Mouse (Mus musculus) testis, postnatal 14 days (tissue): Measurements from ENCODE around the gene Ppm1d.
A peak's percentile ranks its signal among the peaks of the same experiment; 100 is the strongest.

Source experiments
- DNase-seq: peaks from one replicate; pipeline ENCODE4 v3.0.0; 2021; ENCODE audit warnings: low spot score

The Ppm1d gene

DNA sequence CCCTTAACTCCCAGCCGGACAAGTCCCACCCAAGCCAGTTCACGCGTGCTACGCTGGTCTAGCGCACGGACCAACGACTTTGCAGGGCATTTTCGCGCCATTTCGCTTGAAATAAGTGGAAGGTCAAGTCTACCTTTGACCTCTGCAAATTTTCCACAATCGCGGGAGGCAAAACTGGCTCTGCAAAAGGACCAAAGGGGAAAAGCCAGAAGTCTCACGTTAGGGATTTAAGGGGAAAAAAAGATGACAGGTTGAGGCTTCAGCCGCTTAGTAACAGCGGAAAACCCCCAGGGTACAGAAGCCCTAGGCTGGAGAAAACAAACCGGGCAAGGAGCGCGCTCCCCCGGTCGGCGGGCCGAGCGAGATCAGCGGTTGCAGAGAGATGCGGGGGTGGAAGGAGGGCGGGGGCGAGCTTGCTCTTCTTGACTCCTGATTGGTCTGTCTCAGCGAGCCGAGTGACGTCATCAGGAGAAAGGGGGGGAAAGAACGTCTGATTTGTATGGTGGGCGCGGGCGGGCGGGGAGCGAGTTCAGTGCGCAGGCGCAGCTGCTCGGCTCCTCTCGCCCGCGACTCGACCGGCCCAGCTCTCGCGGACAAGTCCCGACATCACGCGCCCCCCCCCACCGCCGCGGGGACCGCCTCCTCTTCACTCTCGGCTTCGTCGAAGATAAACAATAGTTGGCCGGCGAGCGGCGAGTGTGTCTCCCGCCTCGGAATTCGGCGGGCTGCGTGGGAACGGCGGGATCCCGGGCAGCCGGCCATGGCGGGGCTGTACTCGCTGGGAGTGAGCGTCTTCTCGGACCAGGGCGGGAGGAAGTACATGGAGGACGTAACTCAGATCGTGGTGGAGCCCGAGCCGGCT lies at the start of gene Ppm1d:
Gene Ppm1d, plus strand, starts transcription at position 532 of the 862 bp plus-strand sequence.
- peak; percentile 98 for DNase-seq

DNA sequence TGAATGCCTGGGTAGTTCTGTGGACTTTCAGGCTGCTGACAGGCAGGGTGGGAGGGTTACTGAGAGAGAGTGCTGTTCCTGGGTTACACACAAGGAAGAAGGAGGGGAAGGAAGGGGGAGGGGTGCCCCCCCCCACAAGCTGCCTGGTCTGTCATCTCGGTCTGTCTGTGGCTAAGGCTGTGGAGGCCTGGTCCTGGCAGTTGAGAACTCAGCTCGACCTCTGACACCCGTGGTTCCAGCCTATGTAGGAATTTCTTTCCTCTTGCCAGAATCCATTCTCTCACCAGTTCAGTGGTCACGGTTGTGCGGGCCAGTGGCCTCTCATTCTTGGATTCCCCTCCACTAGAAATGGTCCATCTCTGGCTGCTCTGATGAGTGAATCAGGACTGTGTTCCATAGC lies 46.4 kb upstream of the Ppm1d start:
- no peak for DNase-seq

DNA sequence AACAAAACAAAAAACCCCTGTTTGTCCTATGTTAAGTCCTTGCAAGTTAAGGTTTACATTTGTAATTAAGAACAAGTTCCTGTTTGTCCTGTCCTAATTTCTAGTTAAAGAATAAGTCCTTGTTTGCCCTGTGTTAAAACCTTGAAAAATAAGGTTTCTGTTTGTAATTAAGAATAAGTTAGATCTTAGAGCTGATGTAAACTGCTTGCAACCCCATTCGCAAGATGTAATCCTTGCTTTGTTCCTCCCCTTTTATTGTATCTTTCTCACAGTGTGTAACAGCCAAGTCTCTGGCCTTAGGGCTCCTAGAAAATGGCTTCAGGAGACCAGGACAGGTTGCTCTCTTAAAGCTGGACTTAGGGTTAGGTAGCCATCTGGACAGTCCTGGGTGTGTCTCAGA lies 43.7 kb upstream of the Ppm1d start:
- no peak for DNase-seq

DNA sequence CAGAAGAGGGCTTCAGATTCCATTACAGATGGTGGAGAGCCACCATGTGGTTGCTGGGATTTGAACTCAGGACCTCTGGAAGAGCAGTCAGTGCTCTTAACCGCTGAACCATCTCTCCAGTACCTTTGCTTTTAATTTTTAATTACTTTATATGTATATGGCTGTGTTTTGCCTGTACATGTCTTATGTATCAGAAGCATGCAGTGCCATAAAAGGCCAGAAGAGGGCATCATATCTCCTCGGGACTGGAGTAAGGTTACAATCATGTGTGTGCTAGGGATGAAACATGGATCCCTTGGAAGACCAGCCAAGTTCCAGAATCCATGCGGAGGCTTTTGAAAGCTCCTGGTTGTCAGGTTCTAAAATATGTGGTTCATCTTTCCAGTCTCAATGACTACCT lies 40.4 kb upstream of the Ppm1d start:
- peak; percentile 54 for DNase-seq

DNA sequence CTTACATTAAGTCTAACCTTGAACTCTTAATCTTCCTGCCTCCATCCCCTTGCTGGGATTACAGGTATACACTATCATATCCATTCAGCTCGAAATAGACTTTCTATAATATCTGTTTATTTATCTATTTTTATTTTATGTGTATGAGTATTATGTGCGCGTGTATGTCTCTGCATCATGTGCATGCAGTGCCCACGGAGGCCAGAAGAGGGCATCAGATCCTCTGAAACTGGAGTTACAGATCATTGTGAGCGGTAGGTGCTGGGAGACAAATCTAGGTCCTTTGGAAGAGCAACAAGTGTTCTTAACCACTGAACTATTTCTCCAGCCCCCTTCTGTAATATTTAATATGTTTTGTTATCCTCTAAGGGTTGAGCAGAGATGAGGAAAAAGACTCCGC lies 37.7 kb upstream of the Ppm1d start:
- DNase-seq = no peak

DNA sequence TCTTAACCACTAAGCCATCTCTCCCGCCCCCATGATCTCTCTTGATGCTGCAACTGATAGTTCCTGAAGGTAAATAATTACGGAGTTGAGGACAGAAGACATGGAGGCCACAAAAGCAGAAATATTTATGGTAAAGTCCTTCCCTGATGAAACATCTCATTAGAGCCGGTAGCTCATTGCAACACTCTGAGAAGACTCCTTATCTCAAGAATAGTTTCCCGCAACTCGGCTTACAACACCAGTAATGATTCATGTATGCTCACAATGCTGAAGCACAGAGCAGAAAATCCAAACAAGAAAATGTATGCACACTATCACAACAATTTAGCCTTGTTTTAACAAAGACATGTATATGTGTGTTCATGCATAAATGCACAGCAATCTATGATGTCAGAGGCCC lies 35.9 kb upstream of the Ppm1d start:
- no peak for DNase-seq

DNA sequence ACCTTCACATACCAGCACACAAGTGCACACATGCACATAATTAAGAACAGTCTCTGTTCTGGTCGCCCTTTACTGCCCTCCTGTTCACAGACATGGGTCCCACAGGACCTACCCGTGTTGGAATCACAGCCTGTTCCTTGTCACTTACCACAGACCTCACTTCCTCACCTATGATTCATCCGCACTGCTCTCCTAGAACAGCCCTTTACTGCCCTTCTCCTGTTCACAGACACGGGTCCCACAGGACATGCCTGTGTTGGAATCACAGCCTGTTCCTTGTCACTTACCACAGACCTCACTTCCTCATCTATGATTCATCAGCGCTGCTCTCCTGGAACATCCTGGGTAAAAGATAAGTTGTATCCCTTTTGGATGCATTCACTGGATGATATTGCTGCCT lies 33.4 kb upstream of the Ppm1d start:
- no peak for DNase-seq

DNA sequence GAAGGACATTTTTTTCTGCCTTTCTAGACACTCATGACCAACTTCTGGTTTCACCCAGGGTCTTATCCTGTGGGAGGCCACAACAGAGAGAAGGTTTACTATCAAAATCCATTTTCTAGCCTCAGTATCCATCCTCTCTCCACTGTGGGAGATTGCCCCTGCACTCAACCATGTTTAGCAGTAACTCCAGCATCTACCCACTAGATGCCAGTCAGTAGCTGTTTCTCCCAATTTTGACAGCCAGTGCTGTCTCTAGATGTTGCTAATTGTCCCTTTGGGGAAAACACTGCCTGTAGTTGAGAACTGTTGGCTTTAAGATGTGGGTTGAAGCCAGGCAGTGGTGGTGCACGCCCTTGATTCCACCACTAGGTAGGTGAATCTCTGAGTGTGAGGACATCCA lies 32.9 kb upstream of the Ppm1d start:
- no peak for DNase-seq

DNA sequence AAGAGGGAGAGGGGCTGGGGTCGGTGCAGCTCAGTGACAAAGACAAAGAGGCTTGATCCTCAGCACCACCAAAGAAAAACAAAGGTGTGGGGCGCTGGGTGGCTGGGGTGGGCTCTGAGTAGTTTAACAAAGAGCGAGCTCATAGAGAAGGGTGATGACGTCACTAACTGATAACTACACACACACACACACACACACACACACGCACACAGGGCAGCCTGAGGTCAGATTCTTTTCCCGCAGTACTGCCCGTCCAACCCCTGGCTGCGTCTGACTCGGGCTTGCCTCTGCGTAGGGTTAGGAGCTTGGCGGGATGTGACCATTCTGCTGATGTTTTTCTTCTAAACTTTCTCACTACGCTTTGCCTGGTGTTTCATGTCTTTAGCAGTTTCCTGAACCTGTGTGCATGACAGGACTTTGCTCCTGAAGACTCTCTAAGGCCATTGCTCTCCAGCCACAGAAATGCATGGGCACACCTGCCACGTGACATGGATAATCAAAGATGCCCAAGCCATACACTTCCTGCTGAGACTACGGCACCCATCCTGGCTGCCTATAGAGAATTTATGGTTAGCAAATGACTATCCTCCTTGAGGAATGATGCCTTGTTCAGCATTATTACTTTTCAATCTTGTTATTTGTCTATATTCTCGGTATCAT lies 29.7 kb upstream of the Ppm1d start:
- no peak for DNase-seq

DNA sequence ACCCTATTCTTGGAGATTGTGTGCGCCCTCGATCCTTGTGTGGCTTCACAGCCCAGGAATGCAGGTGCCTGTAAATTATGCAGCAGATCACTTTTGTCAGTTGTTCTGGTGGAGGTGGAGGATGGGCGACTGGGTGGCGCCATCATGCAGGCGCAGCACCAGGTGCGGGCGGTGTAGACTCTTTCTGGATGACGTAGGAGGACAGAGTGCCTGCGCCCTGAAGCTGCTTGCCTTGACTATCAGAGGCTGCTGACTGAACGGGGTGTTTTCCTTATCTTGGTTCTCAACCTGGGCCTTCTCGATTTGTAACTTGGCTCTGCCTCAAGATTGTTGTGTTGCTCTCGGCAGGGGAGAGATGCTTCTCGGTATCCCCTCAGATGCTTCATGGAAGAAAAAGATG lies 13.1 kb upstream of the Ppm1d start:
- no peak for DNase-seq

DNA sequence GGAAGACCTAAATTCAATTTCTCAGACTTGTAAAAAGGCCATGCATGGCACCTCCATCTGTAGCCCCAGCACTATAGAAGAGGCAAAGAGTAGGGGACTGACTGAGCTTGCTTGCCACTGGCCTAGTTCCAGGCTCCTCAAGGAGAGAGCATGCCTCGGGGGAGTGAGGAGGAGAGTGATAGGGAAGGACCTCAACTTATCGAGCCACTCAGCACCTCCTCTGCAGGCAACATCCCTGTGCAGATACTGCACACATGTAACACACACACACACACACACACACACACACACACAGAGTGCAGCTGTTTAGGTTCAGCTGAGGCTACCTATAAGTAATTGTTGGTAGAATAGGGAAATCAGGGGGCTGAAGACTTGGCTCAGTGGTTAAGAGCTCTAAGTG lies 11.2 kb upstream of the Ppm1d start:
- DNase-seq = no peak

DNA sequence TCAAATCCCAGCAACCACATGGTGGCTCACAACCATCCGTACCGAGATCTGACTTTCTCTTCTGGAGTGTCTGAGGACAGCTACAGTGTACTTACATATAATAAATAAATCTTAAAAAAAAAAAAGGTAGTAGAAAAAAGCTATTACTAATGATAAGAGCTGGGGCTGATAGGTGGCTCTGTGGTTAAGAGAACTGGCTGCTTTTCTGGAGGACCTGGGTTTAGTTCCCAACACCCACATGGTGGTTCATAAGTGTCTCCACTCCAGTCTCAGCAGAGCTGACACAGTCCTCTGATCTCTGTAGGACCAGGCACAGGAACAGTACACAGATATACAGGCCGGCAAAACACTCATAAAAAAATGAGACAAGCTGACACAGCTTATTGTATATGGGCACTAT lies 9.9 kb upstream of the Ppm1d start:
- no peak for DNase-seq

DNA sequence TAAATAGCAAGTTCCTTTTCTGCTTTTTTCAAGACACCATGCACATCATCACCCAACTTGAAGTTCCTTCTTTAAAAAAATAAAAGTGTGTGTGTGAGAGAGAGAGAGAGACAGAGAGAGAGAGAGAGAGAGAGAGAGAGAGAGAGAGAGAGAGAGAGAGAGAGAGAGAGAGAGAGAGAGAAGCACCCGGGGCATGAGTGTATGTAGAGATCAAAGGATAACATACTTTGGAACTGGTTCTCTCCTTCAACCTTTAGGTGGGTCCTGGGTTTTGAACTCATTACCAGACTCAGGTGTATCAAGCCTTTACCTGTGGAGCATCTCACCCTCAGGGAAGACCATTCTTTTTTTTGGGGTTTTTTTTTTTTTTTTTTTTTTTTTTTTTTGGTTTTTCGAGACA lies 9.2 kb upstream of the Ppm1d start:
- no peak for DNase-seq

DNA sequence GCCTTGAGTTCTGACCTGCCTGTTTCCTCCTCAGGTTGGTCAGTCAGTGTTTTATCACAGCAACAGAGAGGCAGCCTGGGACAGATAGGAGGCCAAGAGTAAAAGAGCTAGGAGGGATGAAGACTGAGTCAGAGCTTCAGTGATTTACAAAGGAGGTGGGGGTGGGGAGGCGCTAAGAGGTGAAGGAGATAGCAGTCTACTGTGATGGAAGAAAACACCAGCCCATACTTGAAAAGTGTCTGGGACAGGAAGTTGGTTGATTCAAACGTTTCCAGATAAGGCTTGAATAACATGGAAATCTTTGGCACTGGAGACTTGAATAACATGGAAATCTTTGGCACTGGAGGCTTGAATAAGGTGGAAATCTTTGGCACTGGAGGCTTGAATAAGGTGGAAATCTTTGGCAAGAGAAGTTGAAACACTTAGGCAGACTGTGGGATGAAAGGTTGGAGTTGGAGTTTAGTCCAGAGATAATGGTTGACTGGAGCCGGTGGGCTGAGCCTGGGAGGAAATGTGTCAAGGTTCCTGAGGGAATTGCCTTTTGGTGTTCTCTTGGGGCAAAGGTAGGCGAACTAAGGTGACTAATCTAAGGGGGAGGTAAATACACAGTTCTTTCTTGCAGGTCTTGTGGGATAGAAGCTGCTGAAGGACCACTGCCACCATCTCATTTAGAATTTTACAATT lies 4.3 kb upstream of the Ppm1d start:
- DNase-seq = no peak

DNA sequence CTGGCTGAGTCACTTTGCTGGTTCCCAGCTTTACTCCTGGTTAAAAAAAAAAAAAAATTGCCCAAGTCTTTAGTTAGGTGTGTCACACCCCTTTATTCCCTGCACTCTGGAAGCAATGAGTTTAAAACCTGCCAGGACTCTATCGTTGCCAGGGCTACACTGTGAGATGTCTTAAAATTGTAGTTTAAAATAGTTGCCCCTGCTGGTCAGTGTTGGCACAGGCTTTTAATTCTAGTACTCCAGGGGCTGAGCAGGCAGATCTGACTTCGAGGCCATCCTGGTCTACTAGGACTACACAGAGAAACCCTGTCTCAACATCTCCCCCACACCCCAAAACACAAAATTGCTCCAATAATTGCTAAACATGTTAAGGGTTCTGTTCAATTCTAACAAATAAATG lies 2.2 kb upstream of the Ppm1d start:
- DNase-seq = no peak

DNA sequence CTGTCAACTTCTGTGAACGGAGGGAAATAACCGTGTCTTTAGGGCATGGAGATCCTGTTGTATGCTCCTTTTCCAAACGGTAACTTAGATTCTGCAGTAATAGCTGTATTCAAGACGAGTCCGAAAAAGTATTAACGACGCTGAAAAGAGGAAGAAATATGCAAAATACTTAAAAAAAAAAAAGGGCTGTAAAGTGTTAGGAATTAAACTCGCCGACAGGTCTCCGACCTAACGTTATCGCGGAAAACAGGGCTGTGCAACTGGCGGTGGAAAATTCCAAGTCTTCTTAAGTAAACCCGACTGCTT lies 684 bp upstream of the Ppm1d start:
- DNase-seq = no peak

DNA sequence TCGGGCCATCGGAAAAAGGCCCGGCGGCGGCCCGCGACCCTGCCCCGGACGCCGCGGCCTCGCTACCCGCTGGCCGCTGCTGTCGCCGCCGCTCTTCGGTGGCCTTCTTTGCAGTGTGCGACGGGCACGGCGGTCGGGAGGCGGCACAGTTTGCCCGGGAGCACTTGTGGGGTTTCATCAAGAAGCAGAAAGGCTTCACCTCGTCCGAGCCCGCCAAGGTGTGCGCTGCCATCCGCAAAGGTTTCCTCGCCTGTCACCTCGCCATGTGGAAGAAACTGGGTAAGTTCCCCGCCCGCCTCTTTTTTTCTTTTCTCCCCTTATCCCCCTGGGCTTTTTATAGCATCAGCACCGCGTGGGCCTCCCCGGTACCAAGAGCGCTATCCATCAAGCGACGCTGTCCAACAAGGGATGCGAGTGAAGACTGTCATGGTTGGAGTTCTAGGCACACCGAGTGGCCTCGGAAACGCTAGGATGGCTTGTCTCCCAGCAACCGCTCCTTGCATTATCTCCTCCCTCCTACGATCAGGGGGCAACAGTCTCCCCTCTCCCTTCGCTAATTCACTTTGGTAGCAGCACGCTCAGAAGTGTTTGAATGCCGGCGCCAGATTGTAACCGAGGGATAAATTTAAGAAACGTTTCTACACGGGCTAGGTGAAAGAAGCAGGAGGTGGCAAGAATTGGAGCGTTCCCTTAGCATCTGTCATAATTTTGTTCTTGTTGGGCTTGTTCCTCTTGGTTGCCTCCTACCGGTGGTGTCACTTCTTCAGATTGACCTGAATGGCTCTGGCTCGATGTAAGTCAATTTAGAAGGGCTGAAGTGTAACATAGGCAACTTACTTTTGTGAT lies 824 bp downstream of the Ppm1d start:
- peak; percentile 60 for DNase-seq

DNA sequence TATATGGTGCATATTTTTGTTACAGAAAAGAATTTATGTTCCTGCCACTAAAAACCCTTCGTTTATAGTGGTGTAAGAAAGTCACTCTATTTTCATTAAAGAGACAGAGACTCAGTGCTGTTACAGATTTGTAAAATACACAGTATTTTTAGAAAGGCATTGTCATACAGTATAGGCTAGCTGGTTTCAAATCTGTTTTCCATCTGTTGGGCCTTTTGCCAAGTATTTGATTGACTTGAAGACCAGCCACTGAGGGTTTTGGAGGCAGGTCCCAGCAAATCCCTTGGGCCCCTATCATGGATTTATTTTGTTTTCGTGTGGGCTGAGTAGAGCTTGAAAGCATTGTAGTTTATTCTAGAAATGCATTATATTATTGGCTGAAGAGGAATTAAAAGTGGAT lies 1.8 kb downstream of the Ppm1d start:
- DNase-seq = peak; percentile 27

DNA sequence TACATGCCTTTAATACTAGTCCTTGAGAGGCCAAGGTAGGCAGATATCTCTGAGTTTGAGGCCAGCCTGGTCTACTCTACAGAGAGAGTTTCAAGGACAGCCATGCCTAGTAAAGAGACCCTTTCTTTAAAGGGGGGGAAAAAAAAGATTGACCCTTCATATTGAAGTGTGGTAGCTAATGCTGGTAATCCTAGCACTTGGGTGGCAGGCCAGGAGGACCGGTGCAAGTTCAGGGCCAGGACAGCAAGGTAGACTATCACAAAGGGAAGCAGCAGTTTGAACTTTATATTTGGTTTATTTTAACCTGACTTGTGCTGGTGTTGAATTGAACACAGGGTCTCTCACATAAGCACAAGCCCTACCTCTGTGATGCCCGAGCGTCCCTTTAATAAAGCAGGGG lies 2.3 kb downstream of the Ppm1d start:
- no peak for DNase-seq

DNA sequence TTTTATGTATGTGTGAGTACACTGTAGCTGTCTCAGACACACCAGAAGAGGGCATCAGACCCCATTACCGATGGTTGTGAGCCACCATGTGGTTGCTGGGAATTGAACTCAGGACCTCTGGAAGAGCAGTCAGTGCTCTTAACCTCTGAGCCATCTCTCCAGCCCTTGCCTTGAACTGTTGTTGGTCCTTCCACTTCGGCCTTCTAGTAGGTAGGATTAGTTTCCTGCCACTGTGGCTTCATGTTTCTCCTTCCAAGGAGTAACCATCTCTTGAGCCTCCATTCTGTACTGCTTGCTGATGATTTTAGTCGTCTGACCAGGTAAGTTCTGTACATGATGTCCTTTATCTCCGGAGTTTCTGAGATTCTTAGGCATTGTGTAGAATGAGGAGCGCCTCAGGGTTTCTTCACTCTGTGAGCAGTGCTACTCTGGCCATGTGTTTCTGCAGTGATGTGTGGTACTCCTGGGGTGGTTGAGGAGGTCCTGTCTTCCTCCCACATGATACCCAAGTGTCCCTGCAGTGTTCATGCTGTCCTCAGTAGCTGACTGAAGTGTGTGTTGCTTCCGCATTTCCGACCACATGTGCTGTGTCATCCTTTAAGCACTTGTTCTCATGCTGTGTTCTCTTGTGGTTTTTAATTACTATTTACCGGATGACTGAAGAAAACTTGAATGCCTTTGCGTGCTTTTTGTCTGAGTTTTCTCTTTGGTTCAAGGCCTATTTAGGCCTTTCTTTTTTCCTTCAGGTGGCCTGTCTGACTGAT lies 12.7 kb downstream of the Ppm1d start:
- no peak for DNase-seq

DNA sequence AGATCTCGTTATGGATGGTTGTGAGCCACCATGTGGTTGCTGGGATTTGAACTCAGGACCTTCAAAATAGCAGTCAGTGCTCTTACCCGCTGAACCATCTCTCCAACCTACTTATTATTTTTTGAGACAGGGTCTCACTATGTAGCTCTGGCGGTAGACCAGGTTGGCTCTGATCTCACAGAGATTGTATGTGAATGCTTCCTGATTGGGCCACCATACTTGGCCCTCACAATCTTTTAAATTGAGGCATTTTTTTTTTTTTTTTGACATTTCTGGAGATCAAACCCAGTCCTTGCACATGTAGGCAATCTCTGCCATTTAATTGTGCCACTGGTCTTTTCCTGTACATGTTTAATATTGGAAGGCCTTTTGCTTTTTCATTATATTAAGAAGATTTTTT lies 17.7 kb downstream of the Ppm1d start:
- DNase-seq = no peak
